Mouse (Mus musculus) ovary, adult 2 months (tissue): ENCODE results near the gene Idh1. TPM values are rescaled to one million over a fixed set of nuclear protein-coding genes. Genes with fewer than 3 reads are reported as not detected.

Experiments used
- polyA plus RNA-seq: library from polyadenylated mRNA; depleted of rRNA; stranded (reverse); fragments of >200 nt; gene quantifications from 2 replicates; pipeline ENCODE4 v1.2.3, GENCODE M21; 2012; rRNA removed

Idh1 gene
- polyA plus RNA-seq = 113 and 137 TPM in 2 replicates

DNA sequence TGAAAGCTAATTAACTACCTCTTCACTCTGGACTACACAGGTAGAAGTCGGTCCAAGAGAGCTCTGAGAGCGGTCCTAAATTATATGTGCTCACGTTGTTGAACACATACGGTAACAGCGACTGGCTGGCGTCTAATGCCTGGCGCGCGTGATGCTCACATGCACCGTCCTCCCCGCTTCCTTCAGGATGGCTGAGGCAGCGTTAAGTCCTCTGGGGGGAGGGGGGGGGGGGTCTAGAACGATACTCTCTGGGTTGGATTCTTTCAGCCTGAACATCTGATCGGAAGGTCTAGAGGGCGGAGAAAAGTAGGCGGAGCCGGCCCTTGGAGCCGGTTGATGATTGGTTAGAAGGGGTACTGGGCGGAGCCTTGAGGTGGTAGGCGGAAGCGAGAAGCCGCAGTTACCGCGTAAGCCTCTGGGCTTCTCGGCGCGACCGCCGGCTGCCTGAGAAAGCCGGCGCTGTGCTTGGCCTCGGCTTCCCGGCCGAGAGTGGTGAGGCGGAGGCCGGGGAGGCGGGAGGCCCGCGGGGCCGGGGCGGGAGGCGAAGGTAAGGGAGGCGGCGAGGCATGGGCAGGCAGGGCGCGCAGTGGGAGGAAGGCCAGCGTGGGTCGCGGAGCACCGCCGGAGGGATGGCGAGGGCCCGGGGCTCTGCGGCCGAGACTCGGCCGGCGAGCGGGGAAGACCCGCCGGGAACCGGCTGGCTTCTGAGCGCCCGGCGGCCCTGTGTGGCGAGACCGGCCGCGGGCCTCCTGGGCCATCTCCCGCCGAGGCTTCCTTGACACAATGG is at the start of gene Idh1, which contains the start of gene Pikfyve:
Idh1 (minus strand) TSS at position 214 of the 787 bp plus-strand sequence.
Pikfyve (plus strand) TSS at position 397 of the 787 bp plus-strand sequence.

GRCm38 (mm10) chr1:65122574-65123372 is 63.5 kb downstream of the Idh1 start, which contains the start of gene D630023F18Rik:
TSS of gene D630023F18Rik (minus strand) at chr1:65123214.

DNA sequence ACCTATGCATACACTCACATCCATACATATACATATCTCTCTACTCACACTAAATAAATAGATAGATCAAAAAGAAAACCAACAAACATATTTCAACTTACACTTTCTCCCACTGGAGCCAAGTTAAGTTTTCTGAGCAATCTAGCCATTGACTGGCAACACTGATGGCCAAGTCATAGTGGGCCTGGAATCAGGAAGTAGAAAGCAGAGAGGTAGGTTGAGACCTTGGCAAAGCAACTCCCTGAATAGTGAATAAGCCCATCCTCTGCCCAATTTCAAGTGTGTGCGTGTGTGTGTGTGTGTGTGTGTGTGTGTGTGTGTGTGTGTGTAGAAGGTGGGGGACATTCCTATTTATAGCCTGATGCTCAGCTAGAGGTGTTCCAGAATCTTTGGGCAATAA is 66.9 kb downstream of the Idh1 start, which contains the start of gene Gm28845:
Gm28845 (minus strand) TSS at position 121 of the 400 bp plus-strand sequence.

Other genes starting within 250 kb of the Idh1 start
- gene Plekhm3, start 229.7 kb downstream of the Idh1 start, polyA plus RNA-seq = 5.4 and 6.4 TPM in 2 replicates
- gene Akr1cl, start 153.7 kb downstream of the Idh1 start, polyA plus RNA-seq = 407 and 604 TPM in 2 replicates
- gene Cryge, start 135.4 kb downstream of the Idh1 start, polyA plus RNA-seq = 2.8 and 4.8 TPM in 2 replicates
- gene Crygd, start 123.0 kb downstream of the Idh1 start, polyA plus RNA-seq = 0.66 TPM in 1 of 2 replicates, not detected in the other
- gene Crygc, start 112.8 kb downstream of the Idh1 start, polyA plus RNA-seq = 0.44 TPM in 2 replicates
- 0.79 and 1.2 TPM in 2 replicates for gene Crygb, start 104.2 kb downstream of the Idh1 start, polyA plus RNA-seq
- 0.52 and 0.77 TPM in 2 replicates for gene Cryga, start 83.1 kb downstream of the Idh1 start, polyA plus RNA-seq
- gene Gm28845, start 66.9 kb downstream of the Idh1 start, polyA plus RNA-seq = 0.26 and 0.38 TPM in 2 replicates
- gene D630023F18Rik, start 63.3 kb downstream of the Idh1 start, polyA plus RNA-seq = 5.9 and 6.0 TPM in 2 replicates
- 5.3 and 7.0 TPM in 2 replicates for gene Pikfyve, start 183 bp upstream of the Idh1 start, polyA plus RNA-seq
- gene Pth2r, start 95.6 kb upstream of the Idh1 start, polyA plus RNA-seq = 0.06 TPM in 1 of 2 replicates, not detected in the other